Mouse (Mus musculus): ENCODE results near the gene Cnpy2. TPM values are rescaled to one million over a fixed set of nuclear protein-coding genes. Genes with fewer than 3 reads are reported as not detected.
"Not testable (repeated sequence)": the region's sequence is repeated elsewhere in the genome, so short reads cannot be mapped to it uniquely, and the experiment has no call there.

The Cnpy2 gene
- polyA plus RNA-seq, 1 experiment from 2014 or later, result 308 TPM

DNA sequence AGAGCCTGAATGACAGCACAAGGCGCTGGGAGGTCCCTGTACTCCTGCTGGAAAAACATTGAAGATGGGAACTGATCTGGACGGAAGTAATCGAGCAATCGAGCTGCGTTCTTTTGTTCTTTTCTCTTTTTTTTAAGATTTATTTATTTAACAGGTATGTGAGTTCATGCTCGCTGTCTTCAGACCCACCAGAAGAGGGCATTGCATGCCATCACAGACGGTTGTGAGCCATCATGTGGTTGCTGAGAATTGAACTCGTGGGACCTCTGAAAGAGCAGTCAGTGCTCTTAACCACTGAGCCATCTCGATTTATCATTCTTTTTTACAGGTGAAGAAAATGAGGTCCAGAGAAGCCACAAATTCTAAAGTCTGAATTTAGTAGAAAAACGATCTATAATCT, 5.4 kb downstream of the Cnpy2 start:
- DNase-seq (ENCODE audit: low spot score) (no peak), ATAC-seq (replicated peaks; ENCODE audit: low FRiP score, low TSS enrichment, low read depth) (no peak)
- WGBS, result 87% methylated on average over 10 of the region's 10 CpGs
- Histone ChIP-seq H3K4me2 (ENCODE audit: low read length) (no peak overlapping the region), H3K4me3 (ENCODE audit: low read depth, low read length) (no peak overlapping the region), H3K4me1 (replicated peaks; ENCODE audit: control insufficient read depth, insufficient read depth, low read length) (peaks cover 13% of the 10 kb centered on the region), H3K27ac (ENCODE audit: low read depth) (no peak overlapping the region), H3K9me3 (ENCODE audit: control insufficient read depth, low read length) (no peaks in the 10 kb centered on the region), H3K36me3 (ENCODE audit: control insufficient read depth, insufficient read depth, low read length) (peaks cover 45% of the 10 kb centered on the region), H3K9ac (ENCODE audit: low read length) (no peak overlapping the region), H3K27me3 (replicated peaks; ENCODE audit: control insufficient read depth, insufficient read depth, low read length) (no peaks in the 10 kb centered on the region)

DNA sequence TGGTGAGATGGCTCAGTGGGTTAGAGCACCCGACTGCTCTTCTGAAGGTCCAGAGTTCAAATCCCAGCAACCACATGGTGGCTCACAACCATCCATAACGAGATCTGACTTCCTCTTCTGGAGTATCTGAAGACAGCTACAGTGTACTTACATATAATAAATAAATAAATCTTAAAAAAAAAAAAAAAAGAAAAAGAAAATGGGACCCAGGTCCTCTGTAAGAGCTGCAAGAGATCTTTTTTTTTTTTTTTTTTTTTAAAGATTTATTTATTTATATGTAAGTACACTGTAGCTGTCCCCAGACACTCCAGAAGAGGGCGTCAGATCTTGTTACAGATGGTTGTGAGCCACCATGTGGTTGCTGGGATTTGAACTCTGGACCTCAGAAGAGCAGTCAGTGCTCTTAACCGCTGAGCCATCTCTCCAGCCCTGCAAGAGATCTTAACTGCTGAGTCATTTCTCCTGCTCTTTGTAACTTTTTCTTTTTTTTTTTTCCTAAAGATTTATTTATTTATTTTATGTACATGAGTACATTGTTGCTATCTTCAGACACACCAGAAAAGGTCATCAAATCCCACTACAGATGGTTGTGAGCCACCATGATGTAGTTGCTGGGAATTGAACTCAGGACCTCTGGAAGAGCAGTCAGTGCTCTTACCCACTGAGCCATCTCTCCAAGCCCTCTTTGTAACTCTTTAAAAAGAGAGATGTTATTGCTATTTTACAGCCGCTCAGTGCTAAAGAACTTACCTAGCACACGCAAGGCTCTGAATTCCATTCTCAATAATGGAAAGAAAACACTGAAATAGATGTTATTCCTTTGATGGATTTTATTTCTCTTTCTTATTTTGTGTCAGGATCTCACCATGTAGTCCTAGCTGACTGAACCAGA, 10.3 kb downstream of the Cnpy2 start:
- not testable (repeated sequence) for H3K27me3 ChIP-seq (replicated peaks; ENCODE audit: control insufficient read depth, insufficient read depth, low read length); H3K27ac ChIP-seq (ENCODE audit: low read depth); H3K9ac ChIP-seq (ENCODE audit: low read length); H3K4me1 ChIP-seq (replicated peaks; ENCODE audit: control insufficient read depth, insufficient read depth, low read length); DNase-seq (ENCODE audit: low spot score); ATAC-seq (replicated peaks; ENCODE audit: low FRiP score, low TSS enrichment, low read depth); H3K9me3 ChIP-seq (ENCODE audit: control insufficient read depth, low read length); H3K4me3 ChIP-seq (ENCODE audit: low read depth, low read length); H3K4me2 ChIP-seq (ENCODE audit: low read length)
- 78% methylated on average over 5 of the region's 6 CpGs for WGBS
- peaks cover 17% of the 10 kb centered on the region for H3K36me3 ChIP-seq (ENCODE audit: control insufficient read depth, insufficient read depth, low read length)

DNA sequence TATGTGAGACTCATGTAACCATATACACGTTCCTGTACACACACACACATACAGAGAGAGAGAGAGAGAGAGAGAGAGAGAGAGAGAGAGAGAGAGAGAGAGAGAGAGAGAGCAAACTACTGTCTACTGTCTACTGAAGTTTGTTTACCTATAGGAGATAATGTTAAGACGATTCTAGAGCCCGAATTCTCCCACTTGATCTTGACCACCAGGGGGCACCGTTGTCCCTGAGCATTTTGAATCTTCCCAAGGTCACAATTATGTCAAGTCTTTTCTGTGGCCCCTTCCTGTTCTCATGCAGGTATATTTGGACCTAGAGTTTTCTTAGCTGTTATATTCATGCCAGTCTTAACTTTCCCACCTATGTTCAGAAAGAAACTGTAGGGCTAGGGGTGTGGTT, 13.3 kb downstream of the Cnpy2 start:
- Histone ChIP-seq H3K4me3 (ENCODE audit: low read depth, low read length) (no peak overlapping the region), H3K9ac (ENCODE audit: low read length) (no peak overlapping the region), H3K27me3 (replicated peaks; ENCODE audit: control insufficient read depth, insufficient read depth, low read length) (no peaks in the 10 kb centered on the region), H3K4me2 (ENCODE audit: low read length) (no peak overlapping the region), H3K36me3 (ENCODE audit: control insufficient read depth, insufficient read depth, low read length) (peaks cover 5% of the 10 kb centered on the region), H3K9me3 (ENCODE audit: control insufficient read depth, low read length) (no peaks in the 10 kb centered on the region), H3K4me1 (replicated peaks; ENCODE audit: control insufficient read depth, insufficient read depth, low read length) (peaks cover 15% of the 10 kb centered on the region), H3K27ac (ENCODE audit: low read depth) (no peak overlapping the region)
- ATAC-seq (replicated peaks; ENCODE audit: low FRiP score, low TSS enrichment, low read depth) (no peak), DNase-seq (ENCODE audit: low spot score) (peak; percentile 86)
- WGBS, result 1% methylated on average over 4 of the region's 4 CpGs

DNA sequence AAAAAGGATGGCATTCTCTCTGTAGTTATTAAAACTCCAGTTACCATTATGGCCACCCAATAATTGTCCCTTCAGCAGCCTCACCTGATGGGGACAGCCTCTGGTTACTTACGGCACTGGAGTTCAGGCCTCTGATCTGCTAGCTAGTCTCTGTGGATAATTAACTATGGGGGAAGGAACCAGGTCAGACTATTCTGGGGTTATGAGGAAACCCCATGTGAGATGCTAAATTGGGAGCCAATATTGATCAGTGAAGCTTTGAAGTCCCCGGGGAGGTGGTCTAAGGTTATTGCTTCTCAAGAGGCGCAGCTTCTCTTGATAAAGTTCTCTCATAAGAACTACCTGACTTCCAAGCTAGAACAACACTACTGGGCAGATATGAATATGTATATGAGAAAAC, 13.9 kb downstream of the Cnpy2 start:
- peaks cover 5% of the 10 kb centered on the region for H3K36me3 ChIP-seq (ENCODE audit: control insufficient read depth, insufficient read depth, low read length)
- H3K27me3 ChIP-seq (replicated peaks; ENCODE audit: control insufficient read depth, insufficient read depth, low read length), result no peaks in the 10 kb centered on the region
- H3K9ac ChIP-seq (ENCODE audit: low read length), result no peak overlapping the region
- no peak overlapping the region for H3K4me2 ChIP-seq (ENCODE audit: low read length)
- ATAC-seq (replicated peaks; ENCODE audit: low FRiP score, low TSS enrichment, low read depth) (no peak), DNase-seq (ENCODE audit: low spot score) (no peak)
- H3K4me1 ChIP-seq (replicated peaks; ENCODE audit: control insufficient read depth, insufficient read depth, low read length), result peaks cover 15% of the 10 kb centered on the region
- H3K9me3 ChIP-seq (ENCODE audit: control insufficient read depth, low read length), result no peaks in the 10 kb centered on the region
- no peak overlapping the region for H3K27ac ChIP-seq (ENCODE audit: low read depth)
- no peak overlapping the region for H3K4me3 ChIP-seq (ENCODE audit: low read depth, low read length)
- WGBS, result 88% methylated on average over 3 of the region's 3 CpGs

DNA sequence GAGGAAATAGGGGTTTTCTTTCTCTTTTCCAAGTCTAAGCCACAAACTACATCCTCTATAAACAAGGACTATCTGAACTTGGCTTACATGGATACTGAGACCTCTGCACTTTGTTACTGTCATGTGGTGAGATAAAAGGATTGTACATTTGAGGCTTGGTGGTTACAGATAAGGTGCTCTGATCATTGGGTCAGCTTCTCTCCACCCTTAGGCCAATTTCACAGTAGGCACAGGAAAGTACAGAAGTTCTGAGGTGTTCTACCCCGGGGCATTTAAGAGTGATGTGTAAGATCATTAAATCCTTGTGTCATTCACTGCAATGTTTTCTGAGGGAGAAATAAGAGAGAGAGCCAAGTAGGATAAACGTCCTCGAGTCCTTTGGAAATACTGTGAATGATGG, 14.3 kb downstream of the Cnpy2 start:
- H3K9ac ChIP-seq (ENCODE audit: low read length), result peak overlapping the region; percentile 14; the same call in 1 of the 2 replicates

DNA sequence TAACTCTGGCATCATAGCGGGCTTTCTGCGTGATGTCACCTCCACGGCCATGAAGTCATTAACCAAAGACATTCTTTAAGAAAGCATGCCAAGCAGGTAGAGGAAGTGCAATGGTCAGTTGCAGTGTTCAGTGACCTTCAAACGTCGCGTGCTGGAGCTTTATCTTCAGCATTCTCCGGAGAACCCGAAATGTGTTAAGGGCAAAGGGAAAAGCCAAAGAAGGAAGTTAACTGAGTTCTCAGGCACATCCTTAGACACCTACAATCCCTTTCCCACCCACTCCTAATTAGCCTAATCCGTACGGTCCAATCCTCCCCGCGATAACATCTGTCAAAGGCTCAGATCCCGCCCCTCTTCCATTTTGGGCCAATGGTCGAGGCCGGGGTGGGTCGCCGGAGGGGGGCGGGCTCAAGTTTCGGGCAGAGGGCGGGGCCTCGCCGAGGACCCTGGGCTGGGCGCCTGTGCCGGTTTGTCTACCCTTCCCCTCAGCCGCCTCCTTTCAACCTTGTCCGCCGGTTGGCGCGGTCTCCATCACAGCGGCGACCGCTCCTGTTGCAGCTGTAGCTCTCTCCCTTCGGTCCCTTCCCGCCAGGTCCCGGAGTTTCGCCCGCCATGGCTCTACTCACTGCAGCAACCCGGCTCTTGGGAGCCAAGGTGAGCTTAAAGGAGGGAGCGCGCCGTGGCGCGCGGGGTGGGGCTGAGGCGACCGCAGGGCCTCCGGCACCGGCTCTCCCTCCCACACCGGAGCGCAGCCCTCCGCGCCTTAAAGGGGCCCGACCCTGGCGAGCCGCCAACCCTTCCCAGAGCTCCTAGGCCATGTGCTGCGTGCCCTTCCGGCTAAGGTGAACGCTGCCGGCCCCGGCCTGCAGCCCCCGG, 15.3 kb downstream of the Cnpy2 start, which contains the start of gene Cs:
Cs (plus strand) TSS at position 429 of the 876 bp plus-strand sequence.
- H3K36me3 ChIP-seq (ENCODE audit: control insufficient read depth, insufficient read depth, low read length), result peaks cover 5% of the 10 kb centered on the region
- H3K9me3 ChIP-seq (ENCODE audit: control insufficient read depth, low read length), result no peaks in the 10 kb centered on the region
- peak within 1 kb of the TSS; percentile 87 for H3K9ac ChIP-seq (ENCODE audit: low read length)
- WGBS, result 1% methylated on average over 58 of the region's 61 CpGs
- peak; percentile 96 for ATAC-seq (replicated peaks; ENCODE audit: low FRiP score, low TSS enrichment, low read depth)
- peak; percentile 98 for DNase-seq (ENCODE audit: low spot score)
- peak within 1 kb of the TSS; percentile 92 for H3K27ac ChIP-seq (ENCODE audit: low read depth)
- peaks cover 15% of the 10 kb centered on the region for H3K4me1 ChIP-seq (replicated peaks; ENCODE audit: control insufficient read depth, insufficient read depth, low read length)
- H3K4me2 ChIP-seq (ENCODE audit: low read length), result peak within 1 kb of the TSS; percentile 88
- H3K4me3 ChIP-seq (ENCODE audit: low read depth, low read length), result peak within 1 kb of the TSS; percentile 97
- H3K27me3 ChIP-seq (replicated peaks; ENCODE audit: control insufficient read depth, insufficient read depth, low read length), result no peaks in the 10 kb centered on the region

More for the DNA sequence above, 14.3 kb downstream of the Cnpy2 start:
- ATAC-seq (replicated peaks; ENCODE audit: low FRiP score, low TSS enrichment, low read depth) (no peak), DNase-seq (ENCODE audit: low spot score) (no peak)
- Histone ChIP-seq H3K9me3 (ENCODE audit: control insufficient read depth, low read length) (no peaks in the 10 kb centered on the region), H3K36me3 (ENCODE audit: control insufficient read depth, insufficient read depth, low read length) (peaks cover 5% of the 10 kb centered on the region), H3K4me1 (replicated peaks; ENCODE audit: control insufficient read depth, insufficient read depth, low read length) (peaks cover 15% of the 10 kb centered on the region), H3K4me2 (ENCODE audit: low read length) (peak overlapping the region; percentile 88), H3K27ac (ENCODE audit: low read depth) (peak overlapping the region; percentile 68; the same call in 1 of the 2 replicates), H3K27me3 (replicated peaks; ENCODE audit: control insufficient read depth, insufficient read depth, low read length) (no peaks in the 10 kb centered on the region), H3K4me3 (ENCODE audit: low read depth, low read length) (peak overlapping the region; percentile 97; the same call in 1 of the 2 replicates)
- WGBS, result 77% methylated on average over 3 of the region's 3 CpGs

DNA sequence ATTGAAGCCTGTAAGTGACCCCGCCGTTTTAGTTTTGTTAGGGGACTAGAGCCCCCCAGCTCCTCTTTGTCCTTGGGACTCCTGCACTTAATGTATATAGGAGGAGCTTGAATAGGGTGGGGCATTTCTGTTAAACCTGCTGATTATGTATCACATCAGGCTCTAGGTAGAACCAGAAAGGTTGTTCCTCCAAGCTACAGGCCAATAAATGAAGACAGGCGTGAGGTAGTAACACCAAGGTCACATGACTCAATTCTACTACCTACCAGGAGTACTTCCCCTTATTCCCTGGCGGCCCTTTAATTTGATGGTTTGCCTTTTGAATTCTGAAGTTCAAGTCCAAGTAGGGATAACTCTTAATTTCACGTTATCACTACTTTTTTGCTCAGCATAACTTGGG, 16.2 kb downstream of the Cnpy2 start:
- no peaks in the 10 kb centered on the region for H3K9me3 ChIP-seq (ENCODE audit: control insufficient read depth, low read length)
- H3K4me3 ChIP-seq (ENCODE audit: low read depth, low read length), result peak overlapping the region; percentile 97
- H3K27ac ChIP-seq (ENCODE audit: low read depth), result peak overlapping the region; percentile 92
- H3K27me3 ChIP-seq (replicated peaks; ENCODE audit: control insufficient read depth, insufficient read depth, low read length), result no peaks in the 10 kb centered on the region
- WGBS, result 19% methylated on average over 5 of the region's 5 CpGs
- peaks cover 5% of the 10 kb centered on the region for H3K36me3 ChIP-seq (ENCODE audit: control insufficient read depth, insufficient read depth, low read length)
- H3K9ac ChIP-seq (ENCODE audit: low read length), result peak overlapping the region; percentile 87
- DNase-seq (ENCODE audit: low spot score) (no peak), ATAC-seq (replicated peaks; ENCODE audit: low FRiP score, low TSS enrichment, low read depth) (0 out of 2 replicates have a peak, but pooled peaks have one; percentile 13)
- H3K4me2 ChIP-seq (ENCODE audit: low read length), result peak overlapping the region; percentile 88
- peaks cover 15% of the 10 kb centered on the region for H3K4me1 ChIP-seq (replicated peaks; ENCODE audit: control insufficient read depth, insufficient read depth, low read length)

DNA sequence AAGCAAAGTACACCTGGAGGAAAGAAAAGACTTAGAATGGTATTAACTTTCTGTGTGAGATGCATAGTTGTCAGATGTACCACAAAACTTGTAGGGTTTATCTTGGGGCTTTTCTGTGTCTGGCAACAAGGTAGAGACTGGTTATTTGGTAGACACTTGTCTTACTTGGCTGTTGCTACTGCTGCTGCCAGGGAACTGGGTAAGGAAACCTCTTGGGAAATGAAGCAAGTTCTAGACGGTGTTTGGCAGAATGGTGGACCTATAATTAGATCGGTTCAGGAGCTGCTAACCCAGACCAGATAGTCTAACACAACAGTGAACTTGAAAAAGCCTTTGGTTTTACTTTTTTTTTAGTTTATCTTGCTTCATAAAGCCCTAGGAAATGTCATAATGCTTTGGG, 16.7 kb downstream of the Cnpy2 start:
- Histone ChIP-seq H3K36me3 (ENCODE audit: control insufficient read depth, insufficient read depth, low read length) (peaks cover 5% of the 10 kb centered on the region), H3K27ac (ENCODE audit: low read depth) (0 out of 2 replicates have a peak overlapping the region, but pooled peaks have one; percentile 92), H3K4me1 (replicated peaks; ENCODE audit: control insufficient read depth, insufficient read depth, low read length) (peaks cover 15% of the 10 kb centered on the region), H3K9me3 (ENCODE audit: control insufficient read depth, low read length) (no peaks in the 10 kb centered on the region), H3K4me2 (ENCODE audit: low read length) (peak overlapping the region; percentile 88), H3K27me3 (replicated peaks; ENCODE audit: control insufficient read depth, insufficient read depth, low read length) (no peaks in the 10 kb centered on the region), H3K4me3 (ENCODE audit: low read depth, low read length) (peak overlapping the region; percentile 97), H3K9ac (ENCODE audit: low read length) (no peak overlapping the region; the same call in 1 of the 2 replicates)
- ATAC-seq (replicated peaks; ENCODE audit: low FRiP score, low TSS enrichment, low read depth) (no peak), DNase-seq (ENCODE audit: low spot score) (no peak)
- WGBS, result 77% methylated on average over 2 of the region's 2 CpGs

All from intestine, embryonic 14.5 days (tissue).